Mouse (Mus musculus): Measurements from ENCODE around the gene Gm49322.

Gm49322 gene

GRCm38 (mm10) chr10:80611905-80612304 is 6.1 kb downstream of the Gm49322 start:
- 87% methylated on average over 3 of the region's 3 CpGs for WGBS

- 94% methylated on average over 3 of the region's 3 CpGs for WGBS
Observed at GRCm38 (mm10) chr10:80613821-80614220, 8.0 kb downstream of the Gm49322 start.

DNA sequence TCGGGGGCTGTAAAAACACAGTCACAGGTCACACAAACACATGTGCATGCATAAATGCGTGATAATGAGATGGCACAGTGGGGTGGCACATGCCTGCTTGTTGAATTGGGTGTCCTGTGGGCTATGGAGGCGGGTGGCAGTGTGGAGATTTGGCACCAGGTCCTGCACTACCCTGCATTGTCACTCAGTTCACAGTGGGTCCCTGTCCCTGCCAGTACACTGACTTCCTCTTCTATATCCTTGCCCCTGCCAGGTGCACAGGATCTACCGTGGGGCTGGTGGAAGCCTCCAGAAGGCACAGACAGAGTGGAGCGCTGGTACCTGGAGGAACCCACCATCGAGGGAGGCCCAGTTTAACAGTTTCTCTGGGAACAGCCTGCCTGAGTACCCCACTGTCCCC is 8.5 kb downstream of the Gm49322 start:
- 78% methylated on average over 6 of the region's 6 CpGs for WGBS

GRCm38 (mm10) chr10:80618181-80618580 is 12.4 kb downstream of the Gm49322 start:
- 57% methylated on average over 9 of the region's 9 CpGs for WGBS

DNA sequence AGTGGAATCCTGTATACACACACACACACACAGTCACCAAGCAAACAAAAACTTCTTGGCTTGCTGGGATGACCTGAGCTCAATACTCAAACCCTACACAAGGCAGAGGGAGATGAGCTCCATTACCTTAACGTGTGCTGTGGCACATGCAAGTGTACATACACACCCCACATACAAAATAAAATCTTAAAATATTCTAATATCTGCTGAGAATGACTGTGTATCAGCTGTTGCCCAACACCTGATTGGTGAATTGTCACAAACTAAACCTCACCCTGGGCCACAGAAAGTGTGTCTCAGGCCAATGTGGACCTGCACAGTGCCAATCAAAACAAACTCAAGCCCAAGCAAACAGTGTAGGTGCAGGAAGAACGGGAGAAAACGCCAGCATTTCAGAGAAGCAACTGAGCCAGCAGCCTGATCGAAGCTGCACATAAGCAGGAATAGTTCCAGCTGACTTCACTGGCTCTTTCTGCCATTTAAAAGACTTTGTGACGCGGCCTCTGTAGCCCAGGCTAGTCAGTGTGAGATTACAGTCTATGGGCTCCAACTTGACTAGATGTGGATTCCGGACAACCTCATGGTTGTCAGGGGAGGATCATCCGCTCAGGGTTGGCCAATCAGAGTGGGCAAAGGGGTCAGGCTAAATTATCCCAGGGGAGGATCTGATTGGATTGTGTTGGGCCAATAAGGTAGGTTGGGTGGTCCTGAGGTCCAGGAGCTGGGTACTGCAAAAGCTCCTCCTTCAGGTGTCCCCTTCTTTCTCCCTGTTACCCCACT is 13.8 kb downstream of the Gm49322 start:
- 49% methylated on average over 8 of the region's 8 CpGs for WGBS

- WGBS: 84% methylated on average over 9 of the region's 9 CpGs
Observed at GRCm38 (mm10) chr10:80620365-80620764, 14.5 kb downstream of the Gm49322 start.

GRCm38 (mm10) chr10:80620796-80621689 is 15.2 kb downstream of the Gm49322 start:
- 43% methylated on average over 16 of the region's 16 CpGs for WGBS

DNA sequence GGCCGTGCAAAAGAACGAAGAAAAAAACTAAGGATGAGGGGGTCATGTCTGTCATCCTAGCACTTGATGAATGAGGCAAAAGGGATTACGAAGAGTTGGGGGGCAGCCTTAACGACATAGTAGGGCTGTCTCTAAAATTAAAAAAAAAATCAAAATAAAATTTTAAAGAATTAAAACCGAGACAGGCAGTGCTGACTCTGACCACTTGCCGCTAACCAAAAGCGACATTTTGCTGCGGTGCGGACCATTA is 15.8 kb downstream of the Gm49322 start:
- 2% methylated on average over 9 of the region's 9 CpGs for WGBS

DNA sequence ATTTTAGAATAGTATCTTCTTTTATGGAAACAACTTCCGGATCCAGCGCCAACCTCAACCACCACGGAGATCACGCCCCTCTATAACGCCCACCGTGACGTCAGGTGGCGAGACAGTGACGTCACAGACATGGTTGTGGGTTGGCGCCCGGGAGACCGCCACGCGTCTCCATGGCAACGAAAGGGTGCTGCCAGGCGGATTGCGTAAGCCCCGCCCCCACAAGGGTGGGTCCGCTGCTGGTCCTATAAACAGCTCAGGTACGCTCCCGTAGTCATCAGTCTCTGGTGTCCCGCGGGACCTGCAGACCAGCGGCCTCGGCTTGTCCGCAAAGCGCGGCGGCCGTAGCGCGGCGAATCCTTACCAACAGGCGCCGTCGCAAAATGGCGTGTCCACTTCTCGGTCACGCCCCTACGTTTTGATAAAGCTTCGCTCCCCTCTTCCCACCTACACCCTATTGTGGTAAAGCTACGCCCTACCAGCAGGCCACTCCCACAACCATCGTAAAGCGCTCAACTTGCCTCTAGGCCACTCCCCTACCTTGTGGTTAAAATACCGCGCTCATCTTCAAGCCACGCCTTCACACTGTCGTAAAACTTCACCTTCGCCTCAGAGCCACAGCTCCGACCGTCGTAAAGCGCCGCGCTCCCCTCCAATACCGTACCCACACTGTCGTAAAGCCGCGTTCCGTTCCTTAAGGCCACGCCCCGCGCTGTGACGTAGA is 16.3 kb downstream of the Gm49322 start:
- WGBS: under 1% methylated on average over 64 of the region's 64 CpGs

DNA sequence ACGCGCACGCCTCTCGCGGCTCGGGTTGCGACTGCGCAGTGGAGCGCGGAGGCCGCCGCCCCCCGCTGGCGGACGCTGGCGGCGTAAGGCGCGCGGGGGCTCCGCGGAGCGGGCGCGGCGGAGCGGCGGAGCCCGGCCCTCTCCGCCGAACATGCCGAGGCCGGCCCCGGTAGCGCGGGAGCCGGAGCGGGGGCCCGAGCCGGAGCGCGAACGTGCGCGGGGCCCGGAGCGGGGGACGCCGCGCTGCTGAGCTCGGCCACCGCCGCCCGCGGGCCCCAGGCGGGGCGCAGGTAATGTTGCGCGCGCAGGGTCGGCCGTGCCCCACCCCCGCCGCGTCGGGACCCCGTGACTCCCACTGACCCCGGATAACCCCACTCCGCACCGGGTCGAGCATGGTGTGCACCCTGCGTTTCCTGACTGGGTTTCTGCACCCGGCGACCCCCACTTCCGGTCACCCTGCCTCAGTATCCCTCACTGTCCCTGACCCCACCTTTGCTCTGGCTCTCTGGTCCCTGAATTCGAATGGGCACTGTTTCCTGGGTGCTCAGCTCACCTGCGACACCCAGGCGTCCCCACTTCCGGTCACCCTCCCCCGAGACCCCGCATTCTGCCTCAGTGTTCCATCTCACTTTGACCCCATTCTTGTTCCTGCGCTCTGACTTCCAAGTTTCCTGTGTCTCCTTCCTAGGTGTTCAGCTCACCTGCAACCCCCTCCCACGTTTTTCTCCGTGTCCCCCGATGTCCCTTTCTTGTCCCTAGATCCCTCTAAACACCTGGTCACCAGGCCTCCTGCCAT is 17.0 kb downstream of the Gm49322 start, which contains the start of gene Csnk1g2:
TSS of gene Csnk1g2 (plus strand) at position 178 of the 796 bp plus-strand sequence.
- under 1% methylated on average over 85 of the region's 85 CpGs for WGBS

GRCm38 (mm10) chr10:80623457-80624191 is 17.8 kb downstream of the Gm49322 start:
- 5% methylated on average over 15 of the region's 15 CpGs for WGBS

GRCm38 (mm10) chr10:80625764-80626163 is 19.9 kb downstream of the Gm49322 start:
- 87% methylated on average over 4 of the region's 4 CpGs for WGBS

DNA sequence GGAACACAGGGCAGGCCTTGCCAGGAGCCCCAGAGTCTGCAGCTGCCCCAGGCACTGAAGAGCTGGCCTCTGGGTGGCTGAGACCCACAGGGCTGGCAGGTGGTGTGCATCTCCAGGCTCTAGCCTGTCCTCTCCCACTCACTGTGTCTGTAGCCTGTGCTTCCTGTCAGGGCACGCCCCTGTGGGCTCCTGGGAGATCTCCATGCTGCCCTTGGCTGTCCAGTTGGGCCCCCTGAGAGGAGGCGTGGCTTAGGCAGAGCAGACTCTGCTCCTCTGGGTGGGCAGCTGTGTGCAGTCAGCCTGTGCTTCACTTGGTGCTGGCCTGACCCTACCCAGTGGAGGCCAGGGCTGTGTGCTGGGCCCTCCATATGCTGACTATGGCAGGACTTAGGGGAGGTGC is 21.9 kb downstream of the Gm49322 start:
- WGBS: 62% methylated on average over 2 of the region's 2 CpGs

- WGBS: 52% methylated on average over 9 of the region's 9 CpGs
Observed at GRCm38 (mm10) chr10:80628925-80629324, 23.1 kb downstream of the Gm49322 start.

DNA sequence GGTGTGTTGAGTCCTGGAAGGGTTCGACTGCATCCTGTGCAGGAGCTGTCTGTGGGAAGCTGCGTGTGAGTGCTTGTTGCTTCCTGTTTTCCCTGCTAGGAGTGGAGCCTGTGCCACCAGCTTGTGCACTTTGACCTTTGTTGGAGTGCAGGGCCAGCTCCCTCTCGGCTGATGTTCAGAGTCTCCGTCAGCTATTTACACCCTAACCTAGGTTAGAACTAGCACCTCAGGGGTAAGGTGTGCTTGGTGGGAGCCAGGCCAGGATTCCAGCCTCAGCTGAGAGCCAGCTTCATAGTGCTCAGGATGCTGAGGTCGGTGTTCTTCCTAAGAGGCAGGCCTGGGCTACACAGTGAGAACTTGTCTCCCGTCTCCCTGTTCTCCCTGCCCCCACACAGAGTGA is 29.5 kb downstream of the Gm49322 start:
- 78% methylated on average over 6 of the region's 6 CpGs for WGBS

DNA sequence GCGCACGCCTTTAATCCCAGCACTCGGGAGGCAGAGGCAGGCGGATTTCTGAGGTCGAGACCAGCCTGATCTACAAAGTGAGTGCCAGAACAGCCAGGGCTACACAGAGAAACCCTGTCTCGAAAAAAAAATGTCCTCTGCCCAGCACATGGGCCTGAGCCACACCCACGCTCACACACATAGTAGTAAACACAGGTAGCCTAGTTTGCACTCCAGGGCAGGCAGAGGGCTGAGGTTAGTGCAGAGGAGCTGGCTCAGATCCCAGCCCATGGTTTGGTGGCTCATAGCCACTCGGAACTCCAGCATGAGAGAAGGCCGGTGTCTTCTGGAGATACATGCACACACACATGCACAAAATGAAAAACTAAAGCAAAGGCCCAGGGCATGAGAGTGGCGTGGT is 41.1 kb downstream of the Gm49322 start:
- 89% methylated on average over 10 of the region's 10 CpGs for WGBS

DNA sequence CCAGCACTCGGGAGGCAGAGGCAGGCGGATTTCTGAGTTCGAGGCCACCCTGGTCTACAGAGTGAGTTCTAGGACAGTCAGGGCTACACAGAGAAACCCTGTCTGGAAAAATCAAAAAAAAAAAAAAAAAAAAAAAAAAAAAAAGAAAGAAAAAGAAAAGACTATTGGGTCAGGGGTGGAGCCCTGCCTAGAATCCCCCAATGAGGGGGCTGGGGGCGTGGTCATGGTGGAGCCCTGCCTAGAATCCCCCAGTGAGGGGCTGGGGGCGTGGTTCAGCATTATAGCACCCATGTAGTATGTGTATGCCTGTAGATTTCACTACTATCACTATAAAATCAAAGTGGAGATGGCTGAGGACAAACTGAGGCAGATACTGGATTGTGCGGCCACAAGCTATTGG is 44.1 kb downstream of the Gm49322 start:
- WGBS: 82% methylated on average over 6 of the region's 6 CpGs

- 57% methylated on average over 10 of the region's 10 CpGs for WGBS
Observed at GRCm38 (mm10) chr10:80650392-80650791, 44.6 kb downstream of the Gm49322 start.

DNA sequence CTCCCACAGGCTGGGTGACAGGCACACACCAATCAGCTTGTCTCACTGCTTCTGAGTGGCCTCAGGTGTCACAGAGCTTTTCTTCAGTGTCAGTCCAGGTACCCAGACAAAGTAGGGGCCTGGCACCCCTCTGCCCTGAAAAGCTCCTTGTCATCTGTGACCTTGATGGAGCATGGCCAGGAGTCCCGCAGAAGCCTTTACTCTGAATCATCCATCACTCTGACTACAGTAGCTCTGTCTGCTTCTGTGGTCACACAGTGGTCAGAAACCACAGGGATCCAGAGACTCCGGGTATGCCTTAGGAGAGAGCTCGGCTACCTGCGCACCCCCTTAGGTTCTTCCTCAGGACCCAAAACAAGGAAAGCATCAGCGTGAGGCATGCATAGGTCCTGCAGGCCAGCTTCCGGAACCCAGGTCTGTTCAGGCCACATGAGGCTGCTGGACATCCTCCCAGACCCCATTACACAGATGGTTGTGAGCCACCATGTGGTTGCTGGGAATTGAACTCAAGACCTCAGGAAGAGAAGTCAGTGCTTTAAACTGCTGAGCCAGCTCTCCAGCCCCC is 47.4 kb downstream of the Gm49322 start:
- 84% methylated on average over 6 of the region's 6 CpGs for WGBS

DNA sequence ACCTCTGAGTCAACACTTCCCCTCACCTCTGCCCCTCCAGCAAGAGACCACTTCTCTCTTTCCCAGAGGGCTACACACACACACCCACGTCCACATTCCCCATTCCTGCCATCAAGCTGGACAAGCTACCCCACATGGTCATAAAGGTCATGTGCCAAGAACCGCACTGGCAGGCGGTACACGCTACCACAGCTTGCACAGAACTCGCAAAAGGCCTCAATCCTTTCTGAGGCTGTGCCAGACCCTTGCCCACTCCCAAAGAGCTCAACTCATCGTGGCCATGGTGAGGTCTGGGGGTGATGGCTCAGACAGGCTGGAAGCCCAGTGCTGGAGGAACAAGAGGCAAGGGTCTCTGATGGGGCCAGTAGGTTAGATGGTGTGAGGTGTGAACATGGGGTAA is 49.0 kb downstream of the Gm49322 start:
- 61% methylated on average over 6 of the region's 6 CpGs for WGBS
